Mouse (Mus musculus): ENCODE results near the gene Neurog3. TPM values are rescaled to one million over a fixed set of nuclear protein-coding genes. Genes with fewer than 3 reads are reported as not detected.

Gene Neurog3
- polyA plus RNA-seq, 1 experiment from 2014 or later, result 8.3 TPM

GRCm38 (mm10) chr10:62107048-62107447, 25.8 kb upstream of the Neurog3 start:
- no peak for ATAC-seq (ENCODE audit: insufficient read depth, low FRiP score, low read depth)
- H3K27me3 ChIP-seq (replicated peaks), result no peaks in the 10 kb centered on the region; the same call in 1 of the 2 replicates

GRCm38 (mm10) chr10:62110504-62111206, 22.2 kb upstream of the Neurog3 start:
- Histone ChIP-seq H3K4me1 (0 out of 2 replicates have a peak, but pooled peaks cover 8% of the 10 kb centered on the region), H3K36me3 (no peaks in the 10 kb centered on the region), H3K9me3 (no peaks in the 10 kb centered on the region), H3K27me3 (replicated peaks) (no peaks in the 10 kb centered on the region; the same call in 1 of the 2 replicates), H3K4me3 (replicated peaks) (peak overlapping the region; percentile 57), H3K9ac (peak overlapping the region; percentile 40; the same call in 1 of the 2 replicates), H3K4me2 (peak overlapping the region; percentile 87), H3K27ac (no peak overlapping the region)
- peak; percentile 72 for ATAC-seq (ENCODE audit: insufficient read depth, low FRiP score, low read depth)
- WGBS, result under 1% methylated on average over 57 of the region's 57 CpGs

More at GRCm38 (mm10) chr10:62107048-62107447, 25.8 kb upstream of the Neurog3 start:
- no peaks in the 10 kb centered on the region for H3K9me3 ChIP-seq
- no peaks in the 10 kb centered on the region for H3K36me3 ChIP-seq
- H3K9ac ChIP-seq, result no peak overlapping the region
- no peak overlapping the region for H3K4me2 ChIP-seq
- H3K4me3 ChIP-seq (replicated peaks), result no peak overlapping the region
- WGBS, result 76% methylated on average over 9 of the region's 9 CpGs
- H3K4me1 ChIP-seq, result 0 out of 2 replicates have a peak, but pooled peaks cover 8% of the 10 kb centered on the region
- H3K27ac ChIP-seq, result no peak overlapping the region

GRCm38 (mm10) chr10:62111207-62111576, 21.7 kb upstream of the Neurog3 start:
- Histone ChIP-seq H3K4me3 (replicated peaks) (peak overlapping the region; percentile 57), H3K27me3 (replicated peaks) (no peaks in the 10 kb centered on the region; the same call in 1 of the 2 replicates), H3K36me3 (no peaks in the 10 kb centered on the region), H3K27ac (no peak overlapping the region), H3K9ac (no peak overlapping the region), H3K4me2 (peak overlapping the region; percentile 87), H3K4me1 (0 out of 2 replicates have a peak, but pooled peaks cover 8% of the 10 kb centered on the region), H3K9me3 (no peaks in the 10 kb centered on the region)
- WGBS, result 36% methylated on average over 6 of the region's 6 CpGs
- peak; percentile 8; the same call in 1 of the 2 replicates for ATAC-seq (ENCODE audit: insufficient read depth, low FRiP score, low read depth)

- 70% methylated on average over 9 of the region's 9 CpGs for WGBS
- H3K4me3 ChIP-seq (replicated peaks), result no peak overlapping the region
- H3K9ac ChIP-seq, result no peak overlapping the region
- H3K27ac ChIP-seq, result no peak overlapping the region
- no peaks in the 10 kb centered on the region for H3K36me3 ChIP-seq
- 0 out of 2 replicates have a peak, but pooled peaks cover 8% of the 10 kb centered on the region for H3K4me1 ChIP-seq
- no peaks in the 10 kb centered on the region; the same call in 1 of the 2 replicates for H3K27me3 ChIP-seq (replicated peaks)
- H3K9me3 ChIP-seq, result no peaks in the 10 kb centered on the region
- H3K4me2 ChIP-seq, result no peak overlapping the region
- ATAC-seq (ENCODE audit: insufficient read depth, low FRiP score, low read depth), result no peak
Observed at GRCm38 (mm10) chr10:62113865-62114647, 18.8 kb upstream of the Neurog3 start.

GRCm38 (mm10) chr10:62127137-62127536, 5.8 kb upstream of the Neurog3 start:
- Histone ChIP-seq H3K27ac (no peak overlapping the region), H3K4me3 (replicated peaks) (no peak overlapping the region), H3K9me3 (no peaks in the 10 kb centered on the region), H3K27me3 (replicated peaks) (peaks cover 56% of the 10 kb centered on the region), H3K36me3 (no peaks in the 10 kb centered on the region), H3K9ac (no peak overlapping the region), H3K4me1 (no peaks in the 10 kb centered on the region), H3K4me2 (no peak overlapping the region)
- no peak for ATAC-seq (ENCODE audit: insufficient read depth, low FRiP score, low read depth)
- WGBS, result 44% methylated on average over 6 of the region's 6 CpGs

GRCm38 (mm10) chr10:62127711-62128231, 5.1 kb upstream of the Neurog3 start:
- 38% methylated on average over 21 of the region's 21 CpGs for whole genome bisulfite sequencing
- Histone ChIP-seq H3K4me2 (no peak overlapping the region; the same call in 1 of the 2 replicates), H3K4me3 (replicated peaks) (no peak overlapping the region), H3K9me3 (no peaks in the 10 kb centered on the region), H3K27ac (no peak overlapping the region), H3K36me3 (no peaks in the 10 kb centered on the region), H3K4me1 (peaks cover 1% of the 10 kb centered on the region; the same call in 1 of the 2 replicates), H3K9ac (no peak overlapping the region), H3K27me3 (replicated peaks) (peaks cover 62% of the 10 kb centered on the region)
- ATAC-seq (ENCODE audit: insufficient read depth, low FRiP score, low read depth), result no peak

GRCm38 (mm10) chr10:62128316-62128951, 4.5 kb upstream of the Neurog3 start:
- Histone ChIP-seq H3K9me3 (no peaks in the 10 kb centered on the region), H3K36me3 (no peaks in the 10 kb centered on the region), H3K27ac (no peak overlapping the region), H3K4me3 (replicated peaks) (no peak overlapping the region), H3K4me2 (no peak overlapping the region), H3K4me1 (peaks cover 8% of the 10 kb centered on the region; the same call in 1 of the 2 replicates), H3K9ac (no peak overlapping the region), H3K27me3 (replicated peaks) (peaks cover 69% of the 10 kb centered on the region)
- WGBS, result under 1% methylated on average over 32 of the region's 32 CpGs
- ATAC-seq (ENCODE audit: insufficient read depth, low FRiP score, low read depth), result no peak

GRCm38 (mm10) chr10:62135696-62136470, 3.0 kb downstream of the Neurog3 start:
- 5% methylated on average over 8 of the region's 8 CpGs for WGBS
- Histone ChIP-seq H3K27ac (no peak overlapping the region), H3K9me3 (no peaks in the 10 kb centered on the region), H3K27me3 (replicated peaks) (peaks cover 70% of the 10 kb centered on the region), H3K4me1 (peaks cover 12% of the 10 kb centered on the region; the same call in 1 of the 2 replicates), H3K36me3 (no peaks in the 10 kb centered on the region), H3K9ac (no peak overlapping the region), H3K4me3 (replicated peaks) (no peak overlapping the region), H3K4me2 (no peak overlapping the region)
- no peak for ATAC-seq (ENCODE audit: insufficient read depth, low FRiP score, low read depth)

- no peaks in the 10 kb centered on the region for H3K36me3 ChIP-seq
- no peak overlapping the region for H3K27ac ChIP-seq
- peaks cover 57% of the 10 kb centered on the region for H3K27me3 ChIP-seq (replicated peaks)
- H3K4me1 ChIP-seq, result peaks cover 12% of the 10 kb centered on the region; the same call in 1 of the 2 replicates
- no peak for ATAC-seq (ENCODE audit: insufficient read depth, low FRiP score, low read depth)
- no peak overlapping the region for H3K4me3 ChIP-seq (replicated peaks)
- no peaks in the 10 kb centered on the region for H3K9me3 ChIP-seq
- no peak overlapping the region for H3K9ac ChIP-seq
- WGBS, result 16% methylated on average over 4 of the region's 4 CpGs
- no peak overlapping the region for H3K4me2 ChIP-seq
Observed at GRCm38 (mm10) chr10:62137150-62137549, 4.3 kb downstream of the Neurog3 start.

- Histone ChIP-seq H3K4me3 (replicated peaks) (no peak overlapping the region), H3K4me1 (peaks cover 9% of the 10 kb centered on the region; the same call in 1 of the 2 replicates), H3K27me3 (replicated peaks) (peaks cover 48% of the 10 kb centered on the region), H3K27ac (no peak overlapping the region), H3K9me3 (no peaks in the 10 kb centered on the region), H3K9ac (no peak overlapping the region), H3K4me2 (no peak overlapping the region), H3K36me3 (no peaks in the 10 kb centered on the region)
- ATAC-seq (ENCODE audit: insufficient read depth, low FRiP score, low read depth), result no peak
- 16% methylated on average over 3 of the region's 3 CpGs for WGBS
Observed at GRCm38 (mm10) chr10:62138040-62138439, 5.2 kb downstream of the Neurog3 start.

- Histone ChIP-seq H3K4me2 (no peak within 1 kb of the TSS), H3K9me3 (no peaks in the 10 kb centered on the region), H3K36me3 (no peaks in the 10 kb centered on the region), H3K27me3 (replicated peaks) (no peaks in the 10 kb centered on the region), H3K27ac (no peak within 1 kb of the TSS), H3K9ac (no peak within 1 kb of the TSS), H3K4me3 (replicated peaks) (no peak within 1 kb of the TSS), H3K4me1 (no peaks in the 10 kb centered on the region)
- 52% methylated on average over 8 of the region's 8 CpGs for WGBS
- ATAC-seq (ENCODE audit: insufficient read depth, low FRiP score, low read depth), result no peak
Observed at GRCm38 (mm10) chr10:62143820-62144219, 10.9 kb downstream of the Neurog3 start, which contains the start of gene Fam241b. TSS of gene Fam241b (minus strand) at chr10:62143920.

Data from stomach, embryonic 15.5 days (tissue).